Mouse (Mus musculus) hindbrain, embryonic 12.5 days (tissue): ENCODE measurements around the gene Prlh. TPM values are rescaled to one million over a fixed set of nuclear protein-coding genes. Genes with fewer than 3 reads are reported as not detected.

Source experiments
- ATAC-seq: fragments of 200-750 bp; cut with Nextera tagmentation; 2 replicates; pipeline ENCODE4 v1.8.0; 2017; ENCODE audit warnings: moderate TSS enrichment; ENCODE audit not compliant: low FRiP score
- H3K27ac ChIP-seq: fragments of 300-500 bp; sonication (generic); 2 replicates; pipeline ENCODE4 v1.5.1; 2016; ENCODE audit warnings: mild to moderate bottlenecking
- H3K27me3 ChIP-seq: fragments of 300-500 bp; sonication (generic); 2 replicates; pipeline ENCODE4 v1.6.1; 2016; ENCODE audit warnings: mild to moderate bottlenecking
- H3K36me3 ChIP-seq: fragments of 300-500 bp; sonication (generic); 2 replicates; pipeline ENCODE4 v1.6.1; 2016; ENCODE audit warnings: mild to moderate bottlenecking
- H3K4me1 ChIP-seq: fragments of 300-500 bp; sonication (generic); 2 replicates; pipeline ENCODE4 v1.6.1; 2016
- H3K4me2 ChIP-seq: fragments of 300-500 bp; sonication (generic); replicated peaks from 2 replicates; pipeline ENCODE4 v1.6.1; 2016; ENCODE audit warnings: mild to moderate bottlenecking
- H3K4me3 ChIP-seq: fragments of 300-500 bp; sonication (generic); 2 replicates; pipeline ENCODE4 v1.5.1; 2016; ENCODE audit warnings: mild to moderate bottlenecking
- H3K9ac ChIP-seq: fragments of 300-500 bp; sonication (generic); 2 replicates; pipeline ENCODE4 v1.6.1; 2016; ENCODE audit warnings: mild to moderate bottlenecking, moderate library complexity
- H3K9me3 ChIP-seq: fragments of 300-500 bp; sonication (generic); replicated peaks from 2 replicates; pipeline ENCODE4 v1.6.1; 2016; ENCODE audit warnings: mild to moderate bottlenecking
- WGBS: fragments of 180-500 bp; shearing (Covaris S2); methylation state at CpG from one replicate; pipeline ENCODE4 v1.1.7; 2016; 5-methylcytosine and 5-hydroxymethylcytosine counted together
- polyA plus RNA-seq: library from polyadenylated mRNA; unstranded; fragments of >200 nt; fragmentation: Nextera tagmentation; extraction: Ambion mirVana; gene quantifications from 2 replicates; pipeline ENCODE4 v1.2.1, GENCODE M21; 2016

Gene Prlh
- polyA plus RNA-seq = not detected in 2 replicates

DNA sequence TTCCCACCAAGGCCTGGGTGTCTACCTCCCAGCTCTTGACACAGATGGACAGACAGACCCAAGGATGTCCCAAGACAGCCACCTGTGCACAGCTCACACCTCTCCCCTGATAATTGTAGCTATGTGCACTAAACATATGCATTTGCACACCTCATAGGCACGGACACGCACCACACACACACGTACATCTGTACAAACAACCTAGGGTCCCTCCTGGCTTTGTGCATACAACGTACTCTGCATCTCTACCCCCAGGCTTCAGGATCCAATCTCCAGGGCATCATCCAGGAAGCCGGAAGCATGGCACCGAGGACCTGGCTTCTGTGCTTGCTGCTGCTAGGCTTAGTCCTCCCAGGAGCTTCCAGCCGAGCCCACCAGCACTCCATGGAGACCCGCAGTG is at the start of gene Prlh:
TSS of gene Prlh (plus strand) at position 301 of the 400 bp plus-strand sequence.
- Histone ChIP-seq H3K9me3 (no peaks in the 10 kb centered on the region), H3K9ac (no peak within 1 kb of the TSS), H3K27me3 (no peaks in the 10 kb centered on the region), H3K4me2 (no peak within 1 kb of the TSS), H3K4me3 (no peak within 1 kb of the TSS), H3K4me1 (no peaks in the 10 kb centered on the region), H3K36me3 (no peaks in the 10 kb centered on the region), H3K27ac (no peak within 1 kb of the TSS)
- no peak for ATAC-seq
- WGBS = 85% methylated on average over 8 of the region's 8 CpGs

DNA sequence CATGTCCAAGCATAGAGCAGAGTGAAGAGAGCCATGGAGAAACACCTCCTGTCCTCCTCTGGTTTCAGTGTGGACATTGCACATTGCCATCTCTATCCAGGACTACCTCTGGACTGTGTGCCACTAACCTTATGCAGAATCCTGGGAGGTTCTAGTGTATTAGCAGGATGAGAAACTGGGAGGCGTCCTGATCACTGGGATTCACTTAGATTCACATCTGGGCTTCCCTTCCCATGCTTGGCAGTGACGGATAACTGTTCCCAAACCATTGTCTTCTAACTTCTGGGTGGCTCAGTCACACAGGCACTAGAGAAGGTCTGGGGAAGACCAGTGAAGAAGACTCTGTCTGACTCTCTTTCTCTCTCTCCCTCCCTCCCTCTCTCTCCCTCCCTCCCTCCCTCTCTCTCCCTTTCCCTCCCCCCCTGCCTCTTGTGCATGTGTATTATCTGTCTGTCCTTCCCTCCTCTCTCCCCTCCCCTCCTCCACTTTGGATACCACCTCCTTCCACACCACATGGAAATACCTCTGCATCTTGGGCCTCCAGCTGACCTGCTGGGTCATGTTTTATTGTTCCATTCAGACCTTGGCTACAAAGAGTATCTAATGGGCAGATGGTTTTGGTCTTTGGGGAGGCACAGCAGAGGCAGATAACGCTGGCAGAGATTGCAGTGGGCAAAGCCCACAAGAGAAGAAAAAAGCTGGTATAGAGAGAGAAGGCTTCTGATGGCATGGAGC is 49.5 kb upstream of the Prlh start:
- Histone ChIP-seq H3K4me1 (peaks cover 5% of the 10 kb centered on the region; the same call in 1 of the 2 replicates), H3K27ac (no peak overlapping the region), H3K27me3 (0 out of 2 replicates have a peak, but pooled peaks cover under 1% of the 10 kb centered on the region), H3K4me2 (no peak overlapping the region), H3K36me3 (no peaks in the 10 kb centered on the region), H3K4me3 (no peak overlapping the region), H3K9me3 (no peaks in the 10 kb centered on the region), H3K9ac (no peak overlapping the region)
- WGBS = 35% methylated on average over 3 of the region's 3 CpGs
- no peak for ATAC-seq

DNA sequence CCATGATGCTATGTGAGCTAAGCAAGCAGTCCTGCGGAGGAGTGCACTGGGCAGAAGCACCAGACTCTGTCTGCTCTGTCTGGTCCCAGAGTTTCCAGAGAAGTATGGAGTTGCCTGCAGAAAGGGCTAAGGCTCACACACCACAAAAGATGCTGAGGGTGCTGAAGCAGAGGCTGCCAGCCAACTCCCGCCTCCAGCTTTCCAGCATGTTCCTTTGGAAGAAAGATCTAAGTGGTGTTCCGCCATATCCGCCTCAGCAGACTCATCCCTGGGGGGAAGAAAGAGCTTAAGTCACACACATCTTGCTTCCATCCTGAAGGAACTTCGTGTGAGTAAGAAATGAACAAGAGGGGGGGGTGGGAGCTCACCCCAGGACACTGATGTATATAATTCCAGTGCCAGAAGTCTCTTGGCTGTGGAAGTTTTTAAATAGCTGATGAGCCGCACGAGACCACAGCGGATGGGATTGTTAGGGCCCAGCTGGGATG is 48.9 kb upstream of the Prlh start:
- Histone ChIP-seq H3K4me1 (peaks cover 5% of the 10 kb centered on the region; the same call in 1 of the 2 replicates), H3K9ac (no peak overlapping the region), H3K27ac (no peak overlapping the region), H3K4me2 (no peak overlapping the region), H3K4me3 (no peak overlapping the region), H3K27me3 (0 out of 2 replicates have a peak, but pooled peaks cover 2% of the 10 kb centered on the region), H3K36me3 (no peaks in the 10 kb centered on the region), H3K9me3 (no peaks in the 10 kb centered on the region)
- ATAC-seq = no peak
- 73% methylated on average over 8 of the region's 8 CpGs for WGBS

DNA sequence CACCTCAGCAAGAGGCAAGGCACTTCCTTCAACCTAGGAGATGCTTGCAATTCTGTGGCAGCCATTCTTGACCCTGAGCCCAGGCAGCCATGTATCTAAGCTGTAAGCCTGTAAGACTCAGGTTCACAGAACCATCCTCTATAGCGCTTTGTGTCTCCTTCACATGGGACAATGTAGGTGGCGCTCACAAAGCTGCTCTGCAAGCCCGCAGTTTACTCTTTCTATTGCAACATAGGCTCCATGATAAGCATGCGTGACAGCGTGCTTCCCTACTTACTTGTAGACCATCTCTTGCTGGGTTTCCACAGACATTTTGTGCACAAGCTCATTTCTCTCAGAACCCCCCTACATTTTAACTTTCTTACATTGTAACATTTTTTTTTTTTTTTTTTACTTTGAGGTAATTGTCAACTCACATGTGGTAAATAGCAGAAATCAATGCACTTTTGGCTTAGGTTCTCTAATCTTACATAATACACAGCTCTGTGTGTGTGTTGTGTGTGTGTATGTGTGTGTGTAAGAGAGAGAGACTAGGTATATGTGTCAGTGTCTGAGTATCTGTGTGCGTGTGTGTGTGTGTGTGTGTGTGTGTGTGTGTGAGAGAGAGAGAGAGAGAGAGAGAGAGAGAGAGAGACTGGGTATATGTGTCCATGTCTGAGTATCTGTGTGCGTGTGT is 48.0 kb upstream of the Prlh start:
- WGBS = 89% methylated on average over 7 of the region's 7 CpGs
- Histone ChIP-seq H3K9ac (no peak overlapping the region), H3K27me3 (0 out of 2 replicates have a peak, but pooled peaks cover 2% of the 10 kb centered on the region), H3K4me2 (no peak overlapping the region), H3K27ac (no peak overlapping the region), H3K4me3 (no peak overlapping the region), H3K4me1 (peaks cover 10% of the 10 kb centered on the region), H3K36me3 (no peaks in the 10 kb centered on the region), H3K9me3 (no peaks in the 10 kb centered on the region)
- no peak for ATAC-seq

DNA sequence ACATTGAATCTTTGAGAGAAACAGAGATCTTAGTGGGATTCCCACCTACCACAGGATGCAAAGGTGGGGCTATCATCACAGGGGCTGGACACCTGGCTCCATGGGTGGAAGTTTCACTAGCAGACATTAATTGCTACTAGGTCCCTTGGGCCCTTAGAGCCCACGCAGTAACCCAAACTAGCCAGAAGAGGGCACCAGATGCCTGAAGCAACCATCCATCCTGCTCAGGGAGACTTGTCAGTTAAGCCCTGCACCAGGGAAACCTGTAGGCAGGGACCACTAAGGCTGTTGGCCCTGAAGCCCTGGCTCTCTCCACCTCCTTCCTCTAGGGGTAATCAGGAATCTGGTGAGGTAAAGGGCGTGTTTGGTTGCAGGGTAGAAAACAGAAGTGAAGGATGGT is 46.6 kb upstream of the Prlh start:
- H3K4me2 ChIP-seq = no peak overlapping the region
- H3K27ac ChIP-seq = no peak overlapping the region
- no peak overlapping the region for H3K9ac ChIP-seq
- H3K9me3 ChIP-seq = no peaks in the 10 kb centered on the region
- WGBS = 3% methylated on average over 2 of the region's 2 CpGs
- ATAC-seq = no peak
- no peaks in the 10 kb centered on the region for H3K36me3 ChIP-seq
- H3K4me1 ChIP-seq = peaks cover 13% of the 10 kb centered on the region
- 0 out of 2 replicates have a peak, but pooled peaks cover 2% of the 10 kb centered on the region for H3K27me3 ChIP-seq
- H3K4me3 ChIP-seq = no peak overlapping the region

DNA sequence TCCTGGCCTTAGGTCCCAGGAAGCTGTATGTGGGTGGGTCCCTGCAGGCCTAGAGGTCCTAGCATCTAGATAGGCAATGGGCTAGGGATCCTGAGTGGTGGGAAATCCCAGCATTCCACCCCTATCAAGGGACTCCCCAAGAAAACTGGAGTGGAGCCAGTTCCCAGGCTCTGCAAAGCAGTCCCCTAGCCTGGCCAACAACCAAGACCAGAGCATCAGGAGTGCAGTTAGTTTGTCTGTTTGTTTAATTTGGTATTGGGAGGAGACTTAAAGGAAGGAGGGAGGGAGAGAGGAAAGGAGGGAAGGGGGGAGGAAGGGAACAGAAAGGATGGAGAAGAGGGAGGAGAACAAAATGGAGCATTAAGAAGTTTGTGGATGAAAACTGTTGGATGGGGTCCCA is 43.7 kb upstream of the Prlh start:
- H3K4me2 ChIP-seq = no peak overlapping the region
- no peak overlapping the region for H3K9ac ChIP-seq
- peaks cover 2% of the 10 kb centered on the region; the same call in 1 of the 2 replicates for H3K27me3 ChIP-seq
- H3K36me3 ChIP-seq = no peaks in the 10 kb centered on the region
- H3K4me3 ChIP-seq = no peak overlapping the region
- no peaks in the 10 kb centered on the region for H3K9me3 ChIP-seq
- H3K27ac ChIP-seq = no peak overlapping the region
- peaks cover 7% of the 10 kb centered on the region for H3K4me1 ChIP-seq
- no peak for ATAC-seq

DNA sequence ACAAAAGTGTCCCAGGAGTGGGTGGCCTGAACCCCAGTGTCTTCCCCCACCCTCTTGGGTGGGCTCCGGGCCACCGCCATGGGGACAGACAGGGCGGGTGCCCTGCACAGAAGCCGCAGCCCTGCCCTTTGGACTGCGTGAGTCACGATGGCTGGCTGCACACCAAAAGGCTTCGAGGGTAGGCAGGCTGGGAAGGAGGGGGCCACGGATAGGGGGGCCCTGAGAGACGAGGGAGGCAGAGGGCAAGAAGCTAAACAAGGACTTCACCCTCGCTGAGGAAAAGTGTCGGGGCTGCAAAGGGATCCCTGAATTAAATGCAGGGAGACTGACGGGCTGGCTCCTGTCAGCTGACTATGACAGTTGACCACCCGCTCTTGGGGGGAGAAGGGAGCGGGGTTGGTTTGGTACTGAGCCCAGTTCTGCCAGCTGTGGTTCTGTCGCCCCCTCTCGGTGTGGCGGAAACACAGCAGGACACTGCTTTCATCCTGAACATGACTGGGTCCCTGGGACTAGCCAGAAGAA is 43.2 kb upstream of the Prlh start:
- 33% methylated on average over 17 of the region's 17 CpGs for WGBS
- ATAC-seq = no peak
- Histone ChIP-seq H3K27ac (no peak overlapping the region), H3K4me1 (peaks cover 10% of the 10 kb centered on the region), H3K36me3 (no peaks in the 10 kb centered on the region), H3K9me3 (no peaks in the 10 kb centered on the region), H3K4me2 (peak overlapping the region; percentile 4; the same call in 1 of the 2 replicates), H3K4me3 (no peak overlapping the region), H3K27me3 (peaks cover 7% of the 10 kb centered on the region), H3K9ac (no peak overlapping the region)

DNA sequence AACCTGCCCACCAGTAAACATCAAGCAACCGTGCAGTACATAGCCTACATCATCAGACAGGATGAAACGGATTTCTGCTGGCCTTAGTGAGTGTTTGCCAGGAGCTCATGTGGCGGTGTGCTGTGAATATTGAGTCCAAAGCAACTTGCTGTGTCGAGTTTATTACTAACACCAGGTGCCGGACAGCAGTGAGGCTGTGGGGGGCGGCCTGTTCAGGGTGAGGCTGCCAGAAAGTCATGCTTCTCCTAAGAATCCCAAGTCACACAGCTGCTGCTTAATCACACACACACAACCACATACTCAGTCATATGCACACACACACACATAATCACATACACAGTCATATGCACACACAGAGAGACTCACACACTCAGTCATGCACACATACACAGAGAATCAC is 39.7 kb upstream of the Prlh start:
- no peak for ATAC-seq
- H3K36me3 ChIP-seq = no peaks in the 10 kb centered on the region
- no peaks in the 10 kb centered on the region for H3K9me3 ChIP-seq
- H3K4me3 ChIP-seq = no peak overlapping the region
- 80% methylated on average over 6 of the region's 6 CpGs for WGBS
- no peak overlapping the region for H3K4me2 ChIP-seq
- H3K9ac ChIP-seq = no peak overlapping the region
- H3K27me3 ChIP-seq = peaks cover 20% of the 10 kb centered on the region
- peaks cover 17% of the 10 kb centered on the region for H3K4me1 ChIP-seq
- H3K27ac ChIP-seq = no peak overlapping the region

DNA sequence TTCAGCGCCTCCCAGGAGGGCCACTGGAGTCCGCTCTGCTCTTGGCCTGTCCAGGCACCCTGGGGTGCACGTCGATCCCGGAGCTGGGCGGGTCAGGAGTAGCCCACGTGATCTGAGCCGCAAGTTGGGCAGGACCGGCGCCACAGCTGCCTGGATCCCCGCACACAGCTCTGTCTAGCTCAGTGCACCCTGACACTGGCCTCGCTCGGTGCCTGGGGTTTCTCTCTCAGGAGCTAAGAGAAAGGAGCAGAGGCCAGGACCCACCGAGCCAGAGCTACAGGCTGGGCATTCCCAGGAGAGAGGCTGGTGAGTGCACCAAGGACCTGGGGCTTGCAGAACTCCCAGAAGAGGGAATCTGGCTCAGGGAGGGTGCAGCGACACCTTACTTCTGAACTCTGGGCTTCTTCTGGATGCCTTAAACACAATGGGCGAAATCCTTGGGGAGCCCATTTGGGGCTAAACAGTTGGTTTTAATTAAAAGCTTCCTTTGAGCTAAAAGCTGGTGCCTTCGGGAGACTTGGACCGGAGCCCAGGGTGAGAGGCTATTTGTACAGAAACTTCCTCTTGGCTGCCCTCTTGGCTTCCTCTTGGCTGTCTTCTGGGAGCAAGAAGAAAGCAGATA is 37.8 kb upstream of the Prlh start, which contains the start of gene Mlph:
TSS of gene Mlph (plus strand) at position 138 of the 622 bp plus-strand sequence.
- H3K9ac ChIP-seq = peak within 1 kb of the TSS; percentile 19; the same call in 1 of the 2 replicates
- H3K4me3 ChIP-seq = peak within 1 kb of the TSS; percentile 11; the same call in 1 of the 2 replicates
- peaks cover 20% of the 10 kb centered on the region for H3K27me3 ChIP-seq

DNA sequence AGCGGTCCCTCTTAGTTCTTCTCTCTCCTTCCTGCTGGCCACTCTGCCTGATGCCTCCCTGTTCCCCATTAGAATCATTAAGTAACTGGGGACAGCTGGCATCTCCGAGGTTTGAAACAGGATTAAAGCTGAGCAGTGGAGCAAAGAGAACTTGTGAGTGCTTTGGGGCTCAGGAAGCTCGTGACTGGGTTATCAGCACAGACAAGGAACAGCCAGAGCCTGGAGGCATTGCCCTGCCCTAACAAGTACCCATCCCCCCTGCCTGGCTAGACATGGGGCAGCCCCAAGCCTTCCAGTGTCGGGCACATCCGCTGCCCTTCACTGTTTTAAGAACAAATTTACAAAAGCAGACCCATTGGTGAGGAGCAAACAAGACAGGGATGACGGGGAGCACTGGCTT is 35.4 kb upstream of the Prlh start:
- 66% methylated on average over 6 of the region's 6 CpGs for WGBS
- 0 out of 2 replicates have a peak, but pooled peaks cover 10% of the 10 kb centered on the region for H3K9me3 ChIP-seq

More for the DNA sequence above, 37.8 kb upstream of the Prlh start, which contains the start of gene Mlph:
- Histone ChIP-seq H3K4me2 (peak within 1 kb of the TSS; percentile 42), H3K27ac (no peak within 1 kb of the TSS), H3K9me3 (0 out of 2 replicates have a peak, but pooled peaks cover 9% of the 10 kb centered on the region), H3K36me3 (no peaks in the 10 kb centered on the region), H3K4me1 (peaks cover 10% of the 10 kb centered on the region)
- ATAC-seq = no peak
- WGBS = 18% methylated on average over 18 of the region's 18 CpGs

DNA sequence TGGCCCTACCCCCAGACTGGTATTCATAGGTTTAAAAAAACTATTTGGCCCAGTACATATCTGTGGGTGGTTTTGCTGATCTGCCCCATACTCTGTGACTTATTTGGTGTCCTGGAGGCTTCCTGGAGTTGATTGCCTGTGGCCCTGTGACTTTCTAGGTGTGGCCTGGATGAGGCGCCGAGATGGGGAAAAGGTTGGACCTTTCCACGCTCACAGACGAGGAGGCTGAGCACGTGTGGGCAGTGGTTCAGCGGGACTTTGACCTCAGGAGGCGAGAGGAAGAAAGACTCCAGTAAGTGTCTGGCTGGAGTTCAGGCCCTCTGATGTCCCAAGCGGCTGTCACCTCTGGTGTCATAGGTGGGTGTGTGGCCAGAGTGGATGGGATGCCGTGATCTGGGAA is 31.2 kb upstream of the Prlh start:
- H3K36me3 ChIP-seq = no peaks in the 10 kb centered on the region
- 0 out of 2 replicates have a peak, but pooled peaks cover 2% of the 10 kb centered on the region for H3K27me3 ChIP-seq
- no peak overlapping the region for H3K4me2 ChIP-seq
- 0 out of 2 replicates have a peak, but pooled peaks cover 10% of the 10 kb centered on the region for H3K9me3 ChIP-seq
- 90% methylated on average over 9 of the region's 9 CpGs for WGBS
- H3K27ac ChIP-seq = no peak overlapping the region
- H3K4me3 ChIP-seq = no peak overlapping the region
- H3K9ac ChIP-seq = no peak overlapping the region
- ATAC-seq = no peak
- H3K4me1 ChIP-seq = no peaks in the 10 kb centered on the region

More for the DNA sequence above, 35.4 kb upstream of the Prlh start:
- Histone ChIP-seq H3K4me2 (no peak overlapping the region), H3K4me3 (no peak overlapping the region), H3K27me3 (peaks cover 20% of the 10 kb centered on the region), H3K9ac (no peak overlapping the region), H3K4me1 (peaks cover 10% of the 10 kb centered on the region), H3K27ac (no peak overlapping the region), H3K36me3 (no peaks in the 10 kb centered on the region)
- no peak for ATAC-seq

DNA sequence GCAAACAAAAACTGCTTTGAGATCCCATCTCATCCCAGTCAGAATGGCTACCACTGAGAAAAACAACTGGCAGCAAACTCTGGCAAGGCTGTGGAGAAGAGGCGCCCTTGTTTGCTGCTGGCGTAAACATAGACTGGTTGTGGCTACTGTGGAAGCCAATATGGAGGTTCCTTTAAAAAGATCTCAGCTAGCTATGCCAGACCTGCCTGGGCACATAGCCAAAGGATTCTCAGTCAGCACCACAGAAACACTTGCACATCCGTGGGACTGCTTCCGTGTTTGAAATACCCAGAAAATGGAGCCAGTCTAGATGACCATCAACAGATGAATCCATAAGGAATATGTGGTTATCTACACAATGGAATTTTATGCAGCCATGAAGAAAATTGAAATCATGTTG is 26.9 kb upstream of the Prlh start:
- Histone ChIP-seq H3K9me3 (no peaks in the 10 kb centered on the region), H3K4me2 (no peak overlapping the region), H3K27ac (no peak overlapping the region), H3K4me3 (no peak overlapping the region), H3K36me3 (no peaks in the 10 kb centered on the region), H3K27me3 (peaks cover 7% of the 10 kb centered on the region), H3K4me1 (peaks cover 3% of the 10 kb centered on the region; the same call in 1 of the 2 replicates), H3K9ac (no peak overlapping the region)
- WGBS = 88% methylated on average over 4 of the region's 4 CpGs
- ATAC-seq = no peak
